Mouse (Mus musculus) T-helper 2 cell (primary cell): ENCODE measurements around the gene Zcchc7.
"Not testable (repeated sequence)": the region's sequence is repeated elsewhere in the genome, so short reads cannot be mapped to it uniquely, and the experiment has no call there.

Experiments used
- in situ Hi-C: fragments of 300-600 bp; cut with MboI, MseI; formaldehyde crosslinking; loops from one replicate; pipeline ENCODE4 v1.15.1; 2025; ENCODE audit warnings: high pct_unique_total_duplicates

Zcchc7 gene

DNA sequence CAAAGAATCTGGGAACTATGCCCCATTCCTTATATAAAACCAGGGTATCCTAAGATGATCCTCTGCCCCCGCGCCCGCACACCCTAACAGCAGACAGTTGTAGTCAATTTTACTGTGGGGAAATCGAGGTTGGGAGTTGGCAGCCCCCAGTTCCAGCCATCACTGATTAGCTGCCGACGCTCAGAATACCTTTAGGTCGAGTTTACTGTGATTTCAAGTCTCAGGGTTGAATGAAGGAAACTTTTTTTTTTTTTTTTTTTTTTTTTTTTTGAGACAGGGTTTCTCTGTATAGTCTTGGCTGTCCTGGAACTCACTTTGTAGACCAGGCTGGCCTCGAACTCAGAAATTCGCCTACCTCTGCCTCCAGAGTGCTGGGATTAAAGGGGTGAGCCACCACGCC is 1.5 kb downstream of the Zcchc7 start:
- in situ Hi-C loops, result not testable (repeated sequence)

DNA sequence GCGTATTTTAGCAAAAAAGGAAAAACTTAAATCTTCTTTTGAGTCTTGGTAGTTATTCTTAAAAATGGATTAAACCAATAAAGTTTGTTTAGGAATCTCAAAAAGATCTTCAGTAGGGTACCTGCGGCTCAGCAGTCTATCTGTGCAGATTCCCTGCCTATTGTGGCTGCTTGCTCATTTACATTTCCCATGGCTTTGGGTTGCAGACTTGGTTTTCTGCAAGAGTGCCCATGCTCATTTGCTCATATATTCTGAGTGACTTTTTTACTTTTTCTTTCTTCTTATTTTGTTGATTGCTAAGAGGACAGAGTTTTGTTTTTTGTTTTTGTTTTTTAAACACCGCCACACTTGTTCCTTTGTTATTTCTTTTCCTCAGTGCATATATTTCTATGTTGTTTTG is 19.2 kb downstream of the Zcchc7 start:
- in situ Hi-C loops, result no loop called here

DNA sequence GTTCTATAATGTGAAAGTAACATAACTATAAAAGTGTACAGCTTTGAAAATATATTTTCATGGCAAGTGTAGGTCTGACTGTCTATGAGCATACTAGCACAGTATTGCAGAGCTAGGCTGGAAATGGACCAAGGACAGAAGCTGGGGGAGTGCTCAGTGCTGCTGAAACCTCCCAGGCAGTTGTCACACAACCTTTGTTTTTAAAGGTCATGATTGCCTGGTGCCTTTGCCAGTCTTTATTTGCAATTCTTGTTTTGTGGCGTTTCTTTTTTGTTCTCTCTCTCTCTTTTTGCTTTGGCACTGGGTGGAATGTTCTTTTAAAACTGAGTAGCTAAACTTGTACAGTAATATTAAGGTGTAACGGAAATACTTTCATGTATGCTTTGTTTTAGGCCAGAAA is 21.0 kb downstream of the Zcchc7 start:
- in situ Hi-C loops, result no loop called here

DNA sequence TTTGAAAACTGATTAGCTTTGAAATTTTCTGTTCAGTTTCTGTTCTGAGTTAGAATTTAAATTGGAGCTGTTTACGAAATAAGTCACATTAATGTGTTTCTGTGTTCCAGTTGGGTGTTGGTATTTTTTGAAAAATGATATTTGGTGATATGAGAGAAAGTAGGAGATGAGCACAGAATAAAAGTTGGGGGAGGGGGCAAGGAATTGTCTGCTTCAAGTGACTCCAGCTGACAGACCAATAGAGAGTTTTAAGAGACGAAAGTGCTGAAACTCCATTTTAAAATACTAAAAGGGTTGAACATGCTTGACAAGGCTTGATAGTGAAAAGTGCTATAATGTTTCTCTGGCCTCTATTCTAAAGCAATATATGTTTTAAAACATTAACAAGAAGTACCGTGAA is 21.4 kb downstream of the Zcchc7 start:
- in situ Hi-C loops, result no loop called here

GRCm38 (mm10) chr4:44777711-44778110 is 22.0 kb downstream of the Zcchc7 start:
- in situ Hi-C loops, result no loop called here

GRCm38 (mm10) chr4:44778316-44778715 is 22.6 kb downstream of the Zcchc7 start:
- in situ Hi-C loops, result no loop called here

GRCm38 (mm10) chr4:44780462-44781157 is 24.9 kb downstream of the Zcchc7 start:
- in situ Hi-C loops, result no loop called here

- in situ Hi-C loops, result no loop called here
Measured at GRCm38 (mm10) chr4:44781494-44781893, 25.8 kb downstream of the Zcchc7 start.

- in situ Hi-C loops, result no loop called here
Measured at GRCm38 (mm10) chr4:44783566-44784292, 28.1 kb downstream of the Zcchc7 start.

GRCm38 (mm10) chr4:44812855-44813254 is 57.2 kb downstream of the Zcchc7 start:
- in situ Hi-C loops, result no loop called here

DNA sequence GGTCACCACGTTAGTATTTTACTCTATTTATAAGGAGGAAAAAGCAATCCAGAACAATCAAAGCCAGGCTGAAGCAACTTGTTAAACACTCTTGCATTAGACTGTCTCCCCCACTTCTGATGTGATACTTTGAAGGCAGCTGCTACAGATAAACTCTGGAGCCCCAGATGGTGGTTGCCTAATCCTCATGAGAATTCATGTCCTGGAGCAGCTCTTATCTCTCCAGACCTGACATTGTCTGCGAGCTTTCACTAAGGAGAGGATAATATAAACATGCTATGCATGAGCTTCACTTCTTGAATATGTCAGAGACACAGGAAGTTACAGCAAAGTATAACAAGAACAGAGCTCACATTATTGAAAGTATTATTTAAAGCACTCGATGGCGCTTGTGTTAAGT is 58.1 kb downstream of the Zcchc7 start:
- in situ Hi-C loops, result no loop called here

DNA sequence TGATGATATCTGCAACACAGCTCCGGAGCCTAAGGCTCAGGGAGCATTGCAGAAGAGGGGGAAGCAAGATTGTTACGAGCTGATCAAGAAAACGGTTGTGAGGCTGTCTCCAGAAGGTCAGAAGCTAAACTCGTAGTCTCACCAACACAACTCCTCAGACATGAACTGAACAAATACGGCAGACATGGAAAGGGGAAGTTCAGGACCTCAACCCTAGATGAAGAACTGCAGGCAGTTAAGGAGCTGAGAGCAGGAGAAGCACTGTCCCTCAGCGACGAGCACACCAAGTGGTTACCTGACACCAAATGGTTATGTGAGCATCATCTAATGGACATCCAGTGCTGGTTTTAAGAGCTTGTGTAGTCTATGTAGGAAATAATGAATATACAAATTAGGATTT is 60.9 kb downstream of the Zcchc7 start:
- in situ Hi-C loops, result no loop called here

DNA sequence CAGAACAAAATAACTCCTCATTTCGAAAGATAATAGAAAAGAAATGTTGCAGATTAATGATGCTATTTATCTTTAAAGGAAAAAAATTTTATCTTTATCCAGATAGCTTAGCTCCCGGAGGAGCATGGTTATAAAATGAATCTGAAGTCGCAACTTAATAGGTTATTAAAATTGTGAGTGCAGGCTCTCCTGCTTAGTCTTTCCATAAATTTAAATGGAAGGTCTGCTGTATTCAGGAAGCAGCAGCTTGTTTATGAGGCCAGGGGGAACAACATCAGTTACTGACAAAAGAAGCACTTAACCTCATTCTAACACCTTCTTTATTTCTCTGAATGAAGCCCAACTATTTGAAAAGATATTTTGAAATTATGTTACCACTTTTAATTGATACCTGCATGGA is 74.9 kb downstream of the Zcchc7 start:
- in situ Hi-C loops, result no loop called here

DNA sequence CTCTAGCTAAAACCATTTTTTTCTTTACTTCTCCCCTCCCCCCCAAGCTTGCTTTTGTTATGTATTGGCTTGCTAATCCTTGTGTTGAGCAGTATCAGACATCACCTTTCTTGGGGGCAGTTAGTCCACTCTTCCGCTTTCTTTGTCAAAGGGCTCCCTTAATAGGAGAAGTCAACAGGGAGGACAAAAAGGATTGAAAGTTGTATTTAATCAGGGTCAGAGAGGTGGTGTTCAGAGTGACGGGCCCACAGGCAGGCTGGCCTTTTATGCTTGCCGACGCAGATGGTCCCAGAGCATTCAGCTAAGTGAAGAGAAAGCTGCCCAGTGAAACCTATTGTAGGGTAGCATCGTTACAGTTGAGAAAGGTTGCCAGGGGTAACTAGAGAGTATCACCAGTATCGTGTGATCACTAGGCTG is 96.2 kb downstream of the Zcchc7 start:
- in situ Hi-C loops, result no loop called here

- in situ Hi-C loops, result no loop called here
Measured at GRCm38 (mm10) chr4:44871591-44871990, 115.9 kb downstream of the Zcchc7 start.

DNA sequence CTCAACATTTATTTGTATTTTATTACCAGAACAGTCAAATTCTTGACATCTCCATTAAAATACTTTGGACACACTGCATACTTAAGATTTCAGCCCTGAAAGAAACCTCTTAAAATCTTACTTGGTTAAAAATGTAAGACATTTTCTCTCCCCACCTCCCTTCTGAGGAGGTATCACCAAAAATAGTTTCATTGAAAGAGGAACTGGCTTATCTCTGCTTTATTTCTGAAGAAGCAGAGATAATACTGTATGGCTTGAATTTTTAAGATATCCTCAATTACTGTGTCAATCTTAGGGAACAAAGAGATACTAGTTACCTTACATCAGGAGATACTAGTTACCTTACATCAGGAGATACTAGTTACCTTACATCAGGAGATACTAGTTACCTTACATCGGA is 116.4 kb downstream of the Zcchc7 start:
- in situ Hi-C loops, result no loop called here

GRCm38 (mm10) chr4:44880065-44880623 is 124.5 kb downstream of the Zcchc7 start:
- in situ Hi-C loops, result no loop called here

GRCm38 (mm10) chr4:44886143-44886542 is 130.5 kb downstream of the Zcchc7 start:
- in situ Hi-C loops, result no loop called here

DNA sequence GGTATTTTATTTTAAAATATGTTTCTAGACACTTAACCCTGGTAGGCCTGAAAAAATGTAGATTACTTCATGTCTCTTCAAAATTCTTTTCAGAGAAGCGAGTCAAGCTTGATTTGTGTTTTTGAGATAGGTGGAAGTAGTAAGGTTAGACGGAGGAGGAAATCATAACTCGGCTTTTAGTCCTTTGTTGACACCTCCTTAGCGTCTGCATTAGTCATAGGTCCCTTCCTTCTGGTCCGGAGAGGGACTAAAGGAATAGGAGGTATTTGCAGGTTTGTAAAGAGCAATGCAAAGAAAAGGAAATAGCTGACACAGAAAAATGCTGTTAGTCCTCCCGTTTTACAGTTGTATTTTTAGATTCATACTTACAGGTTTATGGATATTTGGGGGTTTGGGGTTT is 135.7 kb downstream of the Zcchc7 start:
- in situ Hi-C loops, result no loop called here

GRCm38 (mm10) chr4:44905651-44906271 is 150.1 kb downstream of the Zcchc7 start:
- in situ Hi-C loops, result no loop called here

- in situ Hi-C loops, result no loop called here
Measured at GRCm38 (mm10) chr4:44906399-44906798, 150.7 kb downstream of the Zcchc7 start.

DNA sequence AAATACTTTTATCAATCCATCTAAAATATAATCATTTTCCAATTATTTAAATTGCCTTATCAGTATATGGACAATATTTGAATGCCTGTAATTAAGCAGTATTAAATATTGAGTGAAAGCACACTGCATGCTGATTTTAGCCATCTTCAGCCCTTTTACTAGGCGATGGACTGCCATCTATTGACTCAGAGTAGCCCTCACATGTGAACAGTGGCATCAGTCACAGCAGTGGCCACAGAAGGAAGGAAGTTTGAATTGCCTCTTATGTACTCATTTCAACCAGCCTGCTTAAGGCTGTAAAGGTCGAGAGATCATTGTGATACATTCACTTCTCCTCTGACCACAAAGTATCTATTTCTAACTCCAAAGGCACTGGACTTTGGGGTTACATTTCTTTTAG is 154.4 kb downstream of the Zcchc7 start:
- in situ Hi-C loops, result no loop called here

DNA sequence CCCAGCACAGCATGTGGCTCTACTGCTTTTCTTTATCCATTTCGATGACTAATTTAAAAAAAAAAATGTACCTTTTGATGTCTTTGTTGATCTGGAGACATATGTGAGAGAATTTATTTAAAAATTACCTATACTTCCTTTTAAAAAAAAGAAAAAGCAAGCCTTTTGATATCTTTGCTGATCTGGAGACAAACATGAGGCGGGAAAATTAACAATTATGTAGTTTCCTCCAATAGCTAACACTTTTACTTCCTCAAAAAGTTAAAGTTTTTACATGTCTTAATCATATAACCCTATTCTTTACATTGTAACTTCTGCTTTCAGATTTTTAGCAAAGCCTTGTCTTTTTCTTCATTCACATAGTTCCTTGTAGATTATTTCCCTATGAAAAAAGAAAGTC is 155.2 kb downstream of the Zcchc7 start:
- in situ Hi-C loops, result no loop called here
